In genomic region chr7:100974135-100974903, GRCm38 (mm10) we compare ENCODE assay signal across 9 mouse cellular contexts. TPM values are rescaled to one million over a fixed set of nuclear protein-coding genes. Genes with fewer than 3 reads are reported as not detected.
DNase-seq lines count a peak whose midpoint lies in the region; ATAC-seq and TF ChIP-seq lines count a peak whose summit lies in the region.
"Had no signal": no experiment of that assay in that cellular context is flagged by ENCODE, and none has a peak within 500 bp of the region (broad histone marks: within the 10 kb centered on the region; RNA-seq: fewer than 3 reads in every experiment).

Gene P2ry6, minus strand, starts transcription at chr7:100974649.

- no peak within 1 kb of the TSS; the same call in 1 of the 2 replicates for H3K9ac ChIP-seq in kidney, postnatal 0 days (ENCODE audit: low read depth, low read length)
- H3K9ac ChIP-seq in heart, embryonic 14.5 days (ENCODE audit: low read length) = peak within 1 kb of the TSS; percentile 59
- no peak within 1 kb of the TSS for H3K9ac ChIP-seq in liver, embryonic 13.5 days
- 0 out of 2 replicates have a peak within 1 kb of the TSS, but pooled peaks have one; percentile 8 for H3K9ac ChIP-seq in neural tube, embryonic 12.5 days

- peak within 1 kb of the TSS; percentile 55 for H3K4me2 ChIP-seq in kidney, postnatal 0 days (ENCODE audit: low read length)
- peak within 1 kb of the TSS; percentile 70 for H3K4me2 ChIP-seq in heart, embryonic 14.5 days (ENCODE audit: low read length)
- H3K4me2 ChIP-seq in liver, embryonic 13.5 days = peak within 1 kb of the TSS; percentile 61
- peak within 1 kb of the TSS; percentile 60 for H3K4me2 ChIP-seq in neural tube, embryonic 12.5 days (replicated peaks)

- H3K4me3 ChIP-seq in kidney, postnatal 0 days (replicated peaks; ENCODE audit: low read depth, low read length) = peak within 1 kb of the TSS; percentile 24
- H3K4me3 ChIP-seq in heart, embryonic 14.5 days (ENCODE audit: control insufficient read depth in 1 of 2, insufficient read depth in 1 of 2, low read depth in 1 of 2, low read length in 2 of 2) = peak within 1 kb of the TSS; percentile 37 to 44
- peak within 1 kb of the TSS; percentile 36 for H3K4me3 ChIP-seq in liver, embryonic 13.5 days (replicated peaks)
- H3K4me3 ChIP-seq in neural tube, embryonic 12.5 days = peak within 1 kb of the TSS; percentile 21

- peaks cover 10% of the 10 kb centered on the region; the same call in 1 of the 2 replicates for H3K27me3 ChIP-seq in kidney, postnatal 0 days (ENCODE audit: insufficient read depth, low read length)
- peaks cover 20% of the 10 kb centered on the region for H3K27me3 ChIP-seq in heart, embryonic 14.5 days (ENCODE audit: control insufficient read depth, insufficient read depth, low read length)
- H3K27me3 ChIP-seq in liver, embryonic 13.5 days = peaks cover 36% of the 10 kb centered on the region
- peaks cover 29% of the 10 kb centered on the region for H3K27me3 ChIP-seq in neural tube, embryonic 12.5 days (replicated peaks)

- H3K27ac ChIP-seq in kidney, postnatal 0 days = no peak within 1 kb of the TSS
- H3K27ac ChIP-seq in heart, embryonic 14.5 days (replicated peaks in 1 of 2; ENCODE audit: control insufficient read depth in 1 of 2, insufficient read depth in 1 of 2, low read depth in 2 of 2, low read length in 2 of 2) = no peak within 1 kb of the TSS
- no peak within 1 kb of the TSS for H3K27ac ChIP-seq in liver, embryonic 13.5 days
- H3K27ac ChIP-seq in neural tube, embryonic 12.5 days = no peak within 1 kb of the TSS

- ATAC-seq in kidney, postnatal 0 days (replicated peaks; ENCODE audit: low FRiP score, low read depth) = peak; percentile 34; the same call in 1 of the 2 replicates
- 0 out of 2 replicates have a peak, but pooled peaks have one; percentile 22 for ATAC-seq in heart, embryonic 14.5 days (ENCODE audit: insufficient number of reproducible peaks, insufficient read depth, low FRiP score, low read depth)
- no peak for ATAC-seq in liver, embryonic 13.5 days (ENCODE audit: low read depth)
- ATAC-seq in neural tube, embryonic 12.5 days (ENCODE audit: low FRiP score, low read depth) = peak; percentile 41; the same call in 1 of the 2 replicates

- 5% methylated on average over 36 of the region's 36 CpGs for WGBS in kidney, postnatal 0 days
- 2% methylated on average over 35 of the region's 36 CpGs for WGBS in heart, embryonic 14.5 days
- WGBS in liver, embryonic 13.5 days (ENCODE audit: insufficient replicate concordance) = 8% methylated on average over 36 of the region's 36 CpGs
- WGBS in neural tube, embryonic 12.5 days = 7% methylated on average over 36 of the region's 36 CpGs

- H3K4me1 ChIP-seq in kidney, postnatal 0 days (replicated peaks; ENCODE audit: insufficient read depth, low read length) = peaks cover 10% of the 10 kb centered on the region
- peaks cover 24 to 25% of the 10 kb centered on the region in 2 experiments for H3K4me1 ChIP-seq in heart, embryonic 14.5 days (ENCODE audit: control insufficient read depth in 2 of 2, insufficient read depth in 2 of 2, low read length in 2 of 2)
- peaks cover 22% of the 10 kb centered on the region for H3K4me1 ChIP-seq in liver, embryonic 13.5 days (replicated peaks)
- peaks cover 9% of the 10 kb centered on the region; the same call in 1 of the 2 replicates for H3K4me1 ChIP-seq in neural tube, embryonic 12.5 days

- no peaks in the 10 kb centered on the region for H3K36me3 ChIP-seq in kidney, postnatal 0 days (ENCODE audit: insufficient read depth, low read length)
- no peaks in the 10 kb centered on the region for H3K36me3 ChIP-seq in heart, embryonic 14.5 days (ENCODE audit: control insufficient read depth, insufficient read depth, low read length)
- no peaks in the 10 kb centered on the region for H3K36me3 ChIP-seq in liver, embryonic 13.5 days
- H3K36me3 ChIP-seq in neural tube, embryonic 12.5 days = no peaks in the 10 kb centered on the region

- no peaks in the 10 kb centered on the region for H3K9me3 ChIP-seq in kidney, postnatal 0 days (replicated peaks; ENCODE audit: low read length)
- H3K9me3 ChIP-seq in heart, embryonic 14.5 days (ENCODE audit: control insufficient read depth, low read length) = no peaks in the 10 kb centered on the region
- H3K9me3 ChIP-seq in liver, embryonic 13.5 days (replicated peaks) = no peaks in the 10 kb centered on the region
- H3K9me3 ChIP-seq in neural tube, embryonic 12.5 days = no peaks in the 10 kb centered on the region

- TF ChIP-seq CTCF in kidney, postnatal 0 days (IDR thresholded peaks at IDR 0.05; ENCODE audit: low read depth) = no peak

- DNase-seq in kidney, postnatal 0 days (ENCODE audit: low spot score) = no peak
- no peak for DNase-seq in kidney, postnatal 25 days
- peak; percentile 88 for DNase-seq in adrenal gland, postnatal 10 days
- no peak for DNase-seq in liver, embryonic 13.5 days
- no peak for DNase-seq in thymus, postnatal 0 days (ENCODE audit: low spot score)
- no peak for DNase-seq in thymus, postnatal 4 days

RNA-seq across cellular contexts. Expression of gene P2ry6, which starts in this region (rescaled TPM):
- polyA plus RNA-seq in kidney, postnatal 0 days (2015; fragmentation: Nextera tagmentation; extraction: Ambion mirVana) = 4.8 and 5.0 TPM in 2 replicates
- total RNA-seq in adrenal gland, postnatal 10 days (2021) = 1 to 10 TPM; 3.8 to 4.2 TPM
- polyA plus RNA-seq in heart, embryonic 14.5 days (2014; fragmentation: Nextera tagmentation; extraction: Ambion mirVana) = 4.3 and 5.4 TPM in 2 replicates
- polyA plus RNA-seq in liver, embryonic 13.5 days (2015; fragmentation: Nextera tagmentation; extraction: Ambion mirVana) = 2.7 and 3.2 TPM in 2 replicates
- 2.9 and 3.3 TPM in 2 replicates for polyA plus RNA-seq in neural tube, embryonic 12.5 days (2016; fragmentation: Nextera tagmentation; extraction: Ambion mirVana)
- 6.0 and 6.4 TPM in 2 replicates for polyA plus RNA-seq in thymus, postnatal 0 days (2015; fragmentation: Nextera tagmentation; extraction: Ambion mirVana)
- total RNA-seq: MEL had no signal

Comparison
In these comparisons a context has a peak if more than half of its experiments do, and no peak if none do; other contexts are left out.
1. H3K9ac ChIP-seq: peak in heart, embryonic 14.5 days (single experiment) and neural tube, embryonic 12.5 days (single experiment); none in kidney, postnatal 0 days (single experiment) and liver, embryonic 13.5 days (single experiment).
2. Peak in every context shown above with its lines, with median percentiles within 50 percentile points of each other: H3K4me2 ChIP-seq and H3K4me3 ChIP-seq.